Mouse (Mus musculus) testis, adult 2 months (tissue): ENCODE data around the gene Carmil1. TPM values are rescaled to one million over a fixed set of nuclear protein-coding genes. Genes with fewer than 3 reads are reported as not detected.

ENCODE experiments used
- H3K27ac ChIP-seq: fragments of 200-500 bp; 2 replicates; pipeline ENCODE4 v1.5.1; 2012; ENCODE audit warnings: low read depth, low read length; ENCODE audit not compliant: control insufficient read depth, insufficient read depth
- H3K27me3 ChIP-seq: fragments of 200-500 bp; 2 replicates; pipeline ENCODE4 v1.6.1; 2012; ENCODE audit warnings: mild to moderate bottlenecking, low read length, moderate library complexity; ENCODE audit not compliant: control insufficient read depth, insufficient read depth
- H3K36me3 ChIP-seq: fragments of 200-500 bp; 2 replicates; pipeline ENCODE4 v1.6.1; 2012; ENCODE audit warnings: mild to moderate bottlenecking, low read length; ENCODE audit not compliant: control insufficient read depth, insufficient read depth
- H3K4me1 ChIP-seq: fragments of 200-500 bp; 2 replicates; pipeline ENCODE4 v1.6.1; 2012; ENCODE audit warnings: low read length; ENCODE audit not compliant: control insufficient read depth, insufficient read depth
- H3K4me3 ChIP-seq: fragments of 200-500 bp; 2 replicates; pipeline ENCODE4 v1.5.1; 2012; ENCODE audit warnings: low read depth, mild to moderate bottlenecking, low read length, moderate library complexity, mixed read lengths; ENCODE audit not compliant: control insufficient read depth
- CTCF ChIP-seq: fragments of 200-500 bp; IDR thresholded peaks from 2 replicates; pipeline ENCODE4 v1.5.1; 2012; ENCODE audit warnings: low read depth, mild to moderate bottlenecking, inconsistent platforms, low read length, moderate library complexity; ENCODE audit not compliant: control insufficient read depth, insufficient read depth, insufficient replicate concordance
- POLR2A ChIP-seq: fragments of 200-500 bp; IDR thresholded peaks from 2 replicates; pipeline ENCODE4 v1.6.1; 2012; ENCODE audit warnings: low read depth, mild to moderate bottlenecking, inconsistent platforms, low read length, moderate library complexity; ENCODE audit not compliant: control insufficient read depth
- polyA plus RNA-seq: library from polyadenylated mRNA; depleted of rRNA; stranded (reverse); fragments of >200 nt; gene quantifications from 2 replicates; pipeline ENCODE4 v1.2.3, GENCODE M21; 2012

Carmil1 gene
- polyA plus RNA-seq, 1 experiment = 32.8 TPM

- Histone ChIP-seq H3K27ac (no peak overlapping the region), H3K27me3 (no peaks in the 10 kb centered on the region), H3K4me1 (peaks cover 11% of the 10 kb centered on the region), H3K36me3 (no peaks in the 10 kb centered on the region), H3K4me3 (no peak overlapping the region)
- TF ChIP-seq CTCF (no peak), POLR2A (no peak)
Measured at GRCm38 (mm10) chr13:24272740-24273377, 7.7 kb downstream of the Carmil1 start.

DNA sequence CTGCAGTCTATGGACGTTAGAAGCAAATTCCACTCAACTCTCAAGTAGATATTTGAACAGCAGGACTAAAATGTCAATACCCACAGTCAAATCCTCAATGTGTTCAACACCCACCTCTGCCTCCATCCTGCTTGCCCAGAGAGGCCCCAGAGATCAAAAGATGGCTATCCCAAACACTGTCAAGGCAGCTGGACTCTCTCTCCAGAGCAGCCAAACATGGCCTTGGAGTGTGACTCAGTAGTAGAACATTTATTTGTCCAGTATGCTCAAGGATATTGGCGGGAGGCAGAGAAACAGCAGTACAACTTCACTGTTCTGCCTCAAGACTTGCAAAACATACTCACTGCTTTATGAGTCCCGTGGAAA is 11.5 kb downstream of the Carmil1 start:
- peaks cover 11% of the 10 kb centered on the region for H3K4me1 ChIP-seq
- no peak overlapping the region for H3K4me3 ChIP-seq
- H3K27ac ChIP-seq = peak overlapping the region; percentile 79
- no peaks in the 10 kb centered on the region for H3K27me3 ChIP-seq
- TF ChIP-seq POLR2A (no peak), CTCF (no peak)
- H3K36me3 ChIP-seq = no peaks in the 10 kb centered on the region

- H3K36me3 ChIP-seq = no peaks in the 10 kb centered on the region
- H3K4me3 ChIP-seq = no peak overlapping the region
- peaks cover 11% of the 10 kb centered on the region for H3K4me1 ChIP-seq
- H3K27me3 ChIP-seq = no peaks in the 10 kb centered on the region
- TF ChIP-seq CTCF (no peak), POLR2A (no peak)
- H3K27ac ChIP-seq = peak overlapping the region; percentile 79
Measured at GRCm38 (mm10) chr13:24268355-24269099, 12.1 kb downstream of the Carmil1 start.

DNA sequence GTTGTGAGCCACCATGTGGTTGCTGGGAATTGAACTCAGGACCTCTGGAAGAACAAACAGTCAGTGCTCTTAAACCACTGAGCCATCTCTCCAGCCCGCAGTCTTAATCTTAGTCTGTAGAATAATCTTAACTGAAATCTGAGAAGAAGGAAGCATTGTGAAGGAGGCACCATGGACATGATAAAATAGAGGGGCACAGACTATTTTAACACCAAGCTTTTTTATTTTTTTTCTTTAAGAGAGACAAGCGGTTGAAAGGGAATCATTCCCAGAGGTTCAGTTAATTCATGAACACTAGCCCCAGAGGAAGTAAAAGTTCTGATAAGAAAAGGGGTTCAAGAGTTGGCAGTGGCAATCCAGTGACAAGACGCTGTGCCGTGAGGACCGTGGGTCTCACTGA is 15.8 kb downstream of the Carmil1 start:
- Histone ChIP-seq H3K27me3 (no peaks in the 10 kb centered on the region), H3K4me1 (peaks cover 11% of the 10 kb centered on the region), H3K27ac (no peak overlapping the region), H3K36me3 (no peaks in the 10 kb centered on the region), H3K4me3 (no peak overlapping the region)
- TF ChIP-seq POLR2A (no peak), CTCF (no peak)

DNA sequence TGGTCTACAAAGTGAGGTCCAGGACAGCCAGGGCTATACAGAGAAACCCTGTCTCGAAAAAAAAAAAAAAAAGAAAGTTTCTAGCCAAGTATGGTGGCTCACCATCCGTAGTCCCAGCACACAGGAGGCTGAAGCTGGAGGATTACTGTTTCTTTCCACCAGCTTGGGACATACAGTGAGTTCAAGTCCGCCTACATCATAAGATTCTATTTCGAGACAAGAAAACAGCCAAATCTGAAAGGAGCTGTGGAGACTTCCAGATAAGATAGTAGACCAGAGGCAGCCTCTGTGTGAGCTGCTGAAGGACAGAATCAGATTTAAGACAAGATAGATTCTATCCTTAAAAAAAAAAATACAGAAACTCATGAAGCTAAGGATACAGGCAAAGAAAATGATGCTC is 17.0 kb downstream of the Carmil1 start:
- TF ChIP-seq CTCF (no peak), POLR2A (no peak)
- no peaks in the 10 kb centered on the region for H3K27me3 ChIP-seq
- no peak overlapping the region for H3K27ac ChIP-seq
- no peaks in the 10 kb centered on the region for H3K36me3 ChIP-seq
- peaks cover 4% of the 10 kb centered on the region for H3K4me1 ChIP-seq
- H3K4me3 ChIP-seq = no peak overlapping the region

DNA sequence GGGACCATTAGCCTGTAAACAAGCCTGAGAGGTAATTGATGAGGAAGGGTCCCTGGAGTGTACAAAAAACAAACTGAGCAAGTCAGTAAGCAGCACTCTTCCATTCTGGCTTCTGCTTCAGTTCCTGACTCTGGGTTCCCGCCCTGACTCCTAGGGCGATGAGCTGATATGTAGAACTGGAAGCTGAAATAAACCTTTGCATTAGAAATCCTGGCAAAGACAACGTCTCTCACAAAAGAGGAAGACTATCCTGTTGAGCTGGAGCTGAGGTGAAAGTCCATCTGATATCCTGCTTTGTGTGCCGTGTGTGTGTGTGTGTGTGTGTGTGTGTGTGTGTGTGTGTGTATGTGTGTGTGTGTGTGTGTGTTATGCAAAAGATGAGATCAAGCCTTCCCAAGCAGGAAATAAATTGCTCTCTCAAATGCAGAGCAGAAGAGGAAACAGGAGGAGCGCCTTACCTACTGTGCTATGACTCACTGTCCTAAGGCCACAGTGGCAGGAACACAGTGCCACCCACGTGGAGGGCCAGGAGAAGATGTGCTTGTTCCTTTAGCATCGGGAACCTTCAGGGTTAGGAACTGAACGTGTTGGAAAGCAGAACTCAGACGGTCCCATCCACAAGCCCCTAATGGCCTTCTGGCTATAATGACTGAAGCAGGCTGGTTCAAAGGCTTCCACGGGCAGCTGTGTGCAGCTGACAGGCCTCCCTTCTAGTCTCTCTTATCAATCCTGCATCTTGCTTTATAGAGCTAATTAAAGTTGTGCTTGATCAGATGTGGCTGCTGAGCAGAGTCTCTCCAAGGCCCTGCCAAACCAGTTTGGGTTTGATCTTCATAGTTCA is 19.6 kb downstream of the Carmil1 start:
- peak overlapping the region; percentile 63; the same call in 1 of the 2 replicates for H3K27ac ChIP-seq
- H3K4me3 ChIP-seq = no peak overlapping the region
- H3K36me3 ChIP-seq = no peaks in the 10 kb centered on the region
- no peaks in the 10 kb centered on the region for H3K27me3 ChIP-seq
- no peak for TF ChIP-seq POLR2A
- no peak for TF ChIP-seq CTCF
- no peaks in the 10 kb centered on the region for H3K4me1 ChIP-seq

GRCm38 (mm10) chr13:24257809-24258208 is 22.8 kb downstream of the Carmil1 start:
- 0 out of 2 replicates have a peak, but pooled peaks cover 2% of the 10 kb centered on the region for H3K4me1 ChIP-seq
- H3K4me3 ChIP-seq = no peak overlapping the region
- H3K36me3 ChIP-seq = no peaks in the 10 kb centered on the region
- TF ChIP-seq CTCF (no peak), POLR2A (no peak)
- no peaks in the 10 kb centered on the region for H3K27me3 ChIP-seq
- H3K27ac ChIP-seq = peak overlapping the region; percentile 59; the same call in 1 of the 2 replicates
